Mouse (Mus musculus) G1E (cell line): Measurements from ENCODE around the gene Epn3. TPM values are rescaled to one million over a fixed set of nuclear protein-coding genes. Genes with fewer than 3 reads are reported as not detected.

Experiments
- ATAC-seq: 2 replicates; pipeline ENCODE4 v1.8.0; 2016; ENCODE audit warnings: mild to moderate bottlenecking; ENCODE audit not compliant: insufficient number of reproducible peaks, poor library complexity, low FRiP score, severe bottlenecking; ENCODE audit errors: extremely low read depth
- DNase-seq: peaks from one replicate; pipeline ENCODE4 v3.0.0; 2012; ENCODE audit warnings: low spot score
- H3K27me3 ChIP-seq: 2 replicates; pipeline ENCODE4 v1.6.1; 2012; ENCODE audit warnings: mild to moderate bottlenecking, low read length, inconsistent platforms; ENCODE audit not compliant: insufficient read depth
- H3K36me3 ChIP-seq: replicated peaks from 2 replicates; pipeline ENCODE3; 2012; ENCODE audit warnings: mild to moderate bottlenecking, inconsistent platforms
- H3K4me1 ChIP-seq: 2 replicates; pipeline ENCODE4 v1.6.1; 2012; ENCODE audit warnings: low read depth, low read length, inconsistent platforms, mixed read lengths; ENCODE audit not compliant: insufficient read depth
- H3K4me3 ChIP-seq: 2 replicates; pipeline ENCODE4 v1.5.1; 2012; ENCODE audit warnings: low read depth, mild to moderate bottlenecking, inconsistent platforms, low read length, moderate library complexity, mixed read lengths
- H3K9me3 ChIP-seq: replicated peaks from 2 replicates; pipeline ENCODE4 v1.6.1; 2012; ENCODE audit warnings: inconsistent platforms
- CTCF ChIP-seq: IDR thresholded peaks from 2 replicates; pipeline ENCODE4 v1.5.1; 2012; ENCODE audit warnings: low read depth, low read length, inconsistent platforms, mixed read lengths
- GATA1 ChIP-seq: IDR thresholded peaks from 2 replicates; pipeline ENCODE4 v1.6.1; 2012; ENCODE audit warnings: borderline replicate concordance, low read length, inconsistent platforms, mixed read lengths
- GATA2 ChIP-seq: IDR thresholded peaks from 2 replicates; pipeline ENCODE4 v1.6.1; 2012; ENCODE audit warnings: low read depth, low read length, inconsistent platforms, borderline replicate concordance
- POLR2AphosphoS5 ChIP-seq: IDR thresholded peaks from 2 replicates; pipeline ENCODE4 v1.6.1; 2012; ENCODE audit warnings: low read depth, low read length, inconsistent platforms; ENCODE audit not compliant: insufficient replicate concordance
- TAL1 ChIP-seq: conservative IDR thresholded peaks from 2 replicates; pipeline ENCODE4 v1.6.1; 2012; ENCODE audit warnings: low read depth, low read length, inconsistent platforms, mixed read lengths
- polyA plus RNA-seq: library from polyadenylated mRNA; stranded (reverse); fragments of >175 nt; gene quantifications from 2 replicates; pipeline ENCODE4 v1.2.3, GENCODE M21; 2012
- total RNA-seq, 2 experiments: library from RNA; stranded (forward) in 1 of 2; stranded (reverse) in 1 of 2; fragments of 200-1000 nt in 1 of 2; fragments of >200 nt in 1 of 2; fragmentation: Nextera tagmentation in 1 of 2; gene quantifications; 2 replicates each; pipeline ENCODE4 v1.2.3; 2014 to 2017

The Epn3 gene
- total and polyA plus RNA-seq, 3 experiments: not detected

GRCm38 (mm10) chr11:94472916-94473706, 26.7 kb downstream of the Epn3 start:
- ATAC-seq: no peak
- TF ChIP-seq CTCF: no peak
- no peak for TF ChIP-seq GATA2
- TF ChIP-seq POLR2AphosphoS5: no peak
- no peak for TF ChIP-seq TAL1
- TF ChIP-seq GATA1: no peak
- DNase-seq: no peak
- Histone ChIP-seq H3K9me3 (no peaks in the 10 kb centered on the region; the same call in 1 of the 2 replicates), H3K27me3 (peaks cover 39% of the 10 kb centered on the region), H3K4me3 (no peak overlapping the region), H3K36me3 (no peaks in the 10 kb centered on the region), H3K4me1 (no peaks in the 10 kb centered on the region)

- Histone ChIP-seq H3K27me3 (peaks cover 34% of the 10 kb centered on the region), H3K4me3 (no peak overlapping the region), H3K36me3 (no peaks in the 10 kb centered on the region), H3K9me3 (no peaks in the 10 kb centered on the region; the same call in 1 of the 2 replicates), H3K4me1 (no peaks in the 10 kb centered on the region)
- DNase-seq (no peak), ATAC-seq (no peak)
- TF ChIP-seq TAL1 (no peak), GATA1 (no peak), POLR2AphosphoS5 (no peak), GATA2 (no peak)
Measured at GRCm38 (mm10) chr11:94472585-94472915, 27.2 kb downstream of the Epn3 start.

GRCm38 (mm10) chr11:94471740-94472584, 27.8 kb downstream of the Epn3 start:
- Histone ChIP-seq H3K27me3 (peaks cover 34% of the 10 kb centered on the region), H3K9me3 (no peaks in the 10 kb centered on the region; the same call in 1 of the 2 replicates), H3K36me3 (no peaks in the 10 kb centered on the region), H3K4me3 (no peak overlapping the region), H3K4me1 (no peaks in the 10 kb centered on the region)
- DNase-seq: no peak
- no peak for TF ChIP-seq GATA1
- TF ChIP-seq CTCF: no peak
- no peak for TF ChIP-seq GATA2
- TF ChIP-seq POLR2AphosphoS5: no peak
- TF ChIP-seq TAL1: no peak
- ATAC-seq: no peak

- no peaks in the 10 kb centered on the region for H3K4me1 ChIP-seq
- no peak for ATAC-seq
Measured at GRCm38 (mm10) chr11:94470391-94470790, 29.4 kb downstream of the Epn3 start.

GRCm38 (mm10) chr11:94469136-94470064, 30.4 kb downstream of the Epn3 start:
- no peak for TF ChIP-seq POLR2AphosphoS5
- no peak for TF ChIP-seq CTCF
- TF ChIP-seq GATA1: no peak
- no peak for TF ChIP-seq TAL1
- no peak for TF ChIP-seq GATA2
- H3K27me3 ChIP-seq: peaks cover 29% of the 10 kb centered on the region
- DNase-seq (no peak), ATAC-seq (no peak)
- no peaks in the 10 kb centered on the region; the same call in 1 of the 2 replicates for H3K9me3 ChIP-seq
- no peaks in the 10 kb centered on the region for H3K4me1 ChIP-seq
- H3K4me3 ChIP-seq: no peak overlapping the region
- H3K36me3 ChIP-seq: no peaks in the 10 kb centered on the region

More at GRCm38 (mm10) chr11:94470391-94470790, 29.4 kb downstream of the Epn3 start:
- DNase-seq: no peak
- Histone ChIP-seq H3K4me3 (no peak overlapping the region), H3K27me3 (peaks cover 34% of the 10 kb centered on the region), H3K36me3 (no peaks in the 10 kb centered on the region), H3K9me3 (no peaks in the 10 kb centered on the region; the same call in 1 of the 2 replicates)
- no peak for TF ChIP-seq POLR2AphosphoS5
- TF ChIP-seq GATA1: no peak
- TF ChIP-seq TAL1: no peak
- TF ChIP-seq CTCF: no peak
- TF ChIP-seq GATA2: no peak
